Mouse (Mus musculus) embryo, embryonic 10 days (tissue): Measurements from ENCODE around the gene Abcb8.

Source experiments
- DNase-seq: peaks from one replicate; pipeline ENCODE4 v3.0.0-alpha.2; 2015; ENCODE audit warnings: low spot score

Gene Abcb8

DNA sequence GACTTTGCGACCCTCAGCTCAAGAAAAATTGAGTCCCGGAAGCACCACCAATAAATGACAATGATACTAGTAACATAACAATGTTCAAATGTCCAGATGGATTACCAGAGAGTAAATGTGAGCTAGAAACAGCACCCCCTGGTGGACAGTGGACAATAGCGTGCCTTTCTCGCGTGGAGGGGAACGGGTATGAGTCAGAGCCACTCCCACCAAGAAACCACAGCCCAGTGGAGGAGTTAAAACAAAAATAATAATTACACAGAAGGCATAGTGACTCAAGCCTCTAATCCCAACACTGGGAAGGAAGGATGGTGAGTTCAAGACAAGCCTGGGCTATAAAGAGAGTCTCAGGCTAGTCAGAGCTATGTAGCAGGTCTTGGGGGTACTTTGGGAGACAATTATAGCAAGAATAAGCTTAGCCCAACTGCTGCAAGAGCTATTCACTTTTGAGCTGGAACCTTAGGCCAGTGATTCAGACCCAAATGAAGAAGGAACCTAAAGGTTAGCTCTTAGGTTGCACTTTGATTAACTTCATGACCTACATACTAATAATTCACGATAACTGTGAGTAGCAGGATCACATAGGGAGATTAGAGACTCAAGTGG lies at the start of gene Abcb8:
Gene Abcb8 (plus strand): TSS at position 272 of the 606 bp plus-strand sequence.
- peak; percentile 89 for DNase-seq

- peak; percentile 90 for DNase-seq
These were observed 49.5 kb upstream of the Abcb8 start for GRCm38 (mm10) chr5:24343977-24344436.

GRCm38 (mm10) chr5:24344477-24345051 lies 48.9 kb upstream of the Abcb8 start:
- DNase-seq: no peak

DNA sequence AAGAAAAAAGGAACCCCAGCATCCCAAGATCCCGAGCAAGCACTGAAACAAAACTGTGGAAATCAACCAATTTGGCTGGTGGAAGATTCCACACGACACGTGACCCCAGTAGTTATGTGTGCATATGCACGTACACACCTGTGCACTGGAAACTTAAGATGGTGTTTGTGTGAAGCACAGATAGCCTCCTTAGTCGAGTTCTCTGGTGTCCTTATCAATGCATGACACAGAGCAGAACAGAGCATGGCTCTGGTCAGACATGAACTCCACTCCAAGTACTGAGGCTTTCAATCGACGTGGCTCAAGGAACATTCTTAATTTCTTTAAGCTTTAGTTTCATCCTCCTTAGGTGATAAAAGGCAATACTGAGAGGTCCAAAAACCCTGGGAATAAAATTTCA lies 47.1 kb upstream of the Abcb8 start:
- no peak for DNase-seq

- no peak for DNase-seq
These were observed 46.1 kb upstream of the Abcb8 start for GRCm38 (mm10) chr5:24347186-24347875.

DNA sequence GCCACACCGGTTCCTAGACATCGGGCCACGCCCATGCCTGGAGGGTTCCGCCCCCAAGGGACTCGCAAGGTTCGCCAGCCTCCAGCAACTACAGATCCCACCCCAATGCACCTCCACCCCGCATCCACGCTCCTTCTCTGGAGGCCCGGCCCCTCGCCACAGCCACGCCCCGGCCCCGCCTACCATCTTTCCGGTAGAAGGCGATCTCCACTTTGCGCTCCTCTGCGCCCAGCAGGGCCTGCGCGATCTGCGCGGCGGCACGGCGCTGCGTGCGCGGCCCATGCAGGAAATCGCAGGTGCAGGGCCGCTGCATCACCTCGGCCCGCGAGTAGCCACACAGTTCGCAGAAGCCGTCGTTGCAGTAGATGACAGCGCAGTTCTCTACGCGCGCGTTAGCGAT lies 45.3 kb upstream of the Abcb8 start:
- DNase-seq: peak; percentile 80

- DNase-seq: no peak
These were observed 44.9 kb upstream of the Abcb8 start for GRCm38 (mm10) chr5:24348546-24348945.

- no peak for DNase-seq
These were observed 43.4 kb upstream of the Abcb8 start for GRCm38 (mm10) chr5:24350073-24350472.

DNA sequence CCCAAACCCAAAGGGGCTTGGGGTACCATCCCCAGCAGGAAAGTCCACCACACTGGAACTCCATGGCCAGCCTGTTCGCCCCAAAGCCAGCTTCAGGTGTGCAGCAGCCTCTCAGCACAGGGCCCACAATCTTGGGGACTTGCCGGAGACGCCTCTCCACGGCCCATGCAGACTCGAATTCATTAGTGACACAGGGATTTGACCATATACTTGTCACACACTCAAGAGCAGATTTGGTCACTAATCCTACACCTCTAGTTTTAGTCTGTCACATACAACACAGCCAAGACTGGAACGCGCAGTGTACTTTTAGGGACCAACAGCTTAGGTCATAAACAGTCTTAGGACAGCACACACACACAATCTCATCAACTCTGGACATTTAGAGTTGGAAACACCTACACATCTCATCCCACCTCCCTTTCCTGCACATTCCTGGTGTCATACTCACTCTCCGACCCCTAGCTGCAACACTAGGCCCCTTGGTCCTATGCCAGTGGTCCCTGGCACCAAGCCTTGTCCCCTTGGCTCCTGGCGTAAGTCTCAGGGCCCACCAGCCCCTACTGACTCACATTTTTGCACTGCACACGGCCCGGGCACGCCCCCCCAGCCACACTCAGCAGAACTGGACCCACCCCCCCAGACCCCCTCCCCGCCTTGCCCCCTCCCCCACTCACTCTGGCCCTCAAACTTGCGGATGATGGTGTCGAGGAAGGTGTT lies 42.8 kb upstream of the Abcb8 start:
- no peak for DNase-seq

GRCm38 (mm10) chr5:24351278-24351677 lies 42.2 kb upstream of the Abcb8 start, which contains the start of gene Kcnh2:
Kcnh2 (minus strand) TSS chr5:24351604.
- no peak for DNase-seq

GRCm38 (mm10) chr5:24351701-24352171 lies 41.7 kb upstream of the Abcb8 start:
- peak; percentile 86 for DNase-seq

- DNase-seq: peak; percentile 84
These were observed 41.1 kb upstream of the Abcb8 start for GRCm38 (mm10) chr5:24352251-24352859.

DNA sequence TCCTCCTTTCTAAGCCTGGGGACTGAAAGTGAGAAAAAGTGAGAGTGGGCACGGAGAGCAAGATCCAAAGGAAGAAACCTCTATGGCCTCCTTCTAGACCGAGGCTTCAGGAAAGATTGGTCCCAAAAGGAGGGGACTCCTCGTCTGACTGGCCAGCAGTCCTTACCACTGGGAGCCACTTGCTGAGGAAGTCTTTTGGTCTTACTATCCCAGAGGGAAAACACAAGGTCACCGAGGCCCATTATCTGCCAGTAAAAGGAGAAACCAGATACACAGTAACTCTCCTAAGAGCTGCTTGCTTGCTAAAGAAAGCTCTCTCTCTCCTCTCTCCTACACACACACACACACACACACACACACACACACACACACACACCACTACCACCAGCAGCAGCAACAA lies 40.1 kb upstream of the Abcb8 start:
- no peak for DNase-seq

DNA sequence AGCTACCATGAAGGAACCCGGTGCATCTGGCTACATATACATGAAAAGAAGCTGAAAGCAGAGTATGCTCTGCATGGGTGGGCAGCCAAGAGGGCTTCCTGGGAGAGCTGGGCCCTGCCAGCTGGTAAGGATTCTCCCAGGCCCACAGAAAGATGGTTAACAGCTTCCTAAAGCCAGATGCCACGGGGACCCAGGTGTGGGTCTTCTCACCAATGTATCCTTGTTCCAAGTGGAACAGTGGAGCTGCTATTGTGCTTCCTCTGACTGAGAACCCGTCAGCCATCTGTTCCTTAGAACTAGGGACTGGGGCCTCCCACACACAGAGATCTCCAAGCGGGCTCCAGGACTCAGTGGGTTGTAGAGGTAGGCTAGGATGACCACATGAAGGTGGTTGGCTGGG lies 36.7 kb upstream of the Abcb8 start:
- no peak for DNase-seq

DNA sequence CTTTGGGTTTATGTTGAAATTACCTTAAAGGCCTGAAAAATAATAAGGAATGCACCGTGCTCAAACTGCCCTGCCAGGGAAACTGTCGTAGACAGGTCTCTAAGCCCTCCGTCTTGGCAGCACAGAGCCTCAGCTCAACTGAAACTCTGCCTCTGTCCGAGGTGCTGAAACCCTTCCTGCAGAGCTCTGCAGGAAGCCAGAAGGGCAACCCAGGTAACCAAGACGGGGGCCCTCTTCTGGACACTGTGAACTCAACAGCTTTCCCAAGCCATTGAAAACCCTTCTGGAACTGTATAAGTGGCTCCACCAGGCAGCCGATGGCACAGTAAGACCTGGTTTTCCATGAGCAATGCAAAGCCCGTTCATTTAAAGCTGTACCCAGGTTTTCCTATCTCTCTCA lies 36.0 kb upstream of the Abcb8 start:
- DNase-seq: peak; percentile 96

GRCm38 (mm10) chr5:24360792-24361454 lies 32.5 kb upstream of the Abcb8 start:
- DNase-seq: peak; percentile 89

GRCm38 (mm10) chr5:24363467-24363866 lies 30.0 kb upstream of the Abcb8 start:
- no peak for DNase-seq

DNA sequence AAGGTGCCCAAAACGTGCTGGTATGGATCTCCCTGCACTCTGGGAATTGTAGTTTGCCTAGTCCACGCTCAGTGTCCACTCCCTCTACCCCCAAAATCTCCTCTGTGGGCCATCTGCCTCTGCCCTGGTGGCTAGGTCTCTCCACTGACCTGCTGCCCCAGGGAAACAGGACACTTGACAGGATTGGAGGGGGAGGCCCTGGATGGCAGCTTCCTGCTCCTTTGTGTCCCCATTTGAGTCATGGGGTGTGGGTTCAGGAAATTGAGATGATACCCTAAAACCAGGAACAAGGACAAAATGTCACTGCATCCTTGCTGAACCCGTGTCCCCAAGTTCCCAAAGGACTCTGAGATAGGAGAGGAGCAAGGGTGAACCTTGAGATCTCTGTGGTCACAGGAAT lies 29.4 kb upstream of the Abcb8 start:
- no peak for DNase-seq

DNA sequence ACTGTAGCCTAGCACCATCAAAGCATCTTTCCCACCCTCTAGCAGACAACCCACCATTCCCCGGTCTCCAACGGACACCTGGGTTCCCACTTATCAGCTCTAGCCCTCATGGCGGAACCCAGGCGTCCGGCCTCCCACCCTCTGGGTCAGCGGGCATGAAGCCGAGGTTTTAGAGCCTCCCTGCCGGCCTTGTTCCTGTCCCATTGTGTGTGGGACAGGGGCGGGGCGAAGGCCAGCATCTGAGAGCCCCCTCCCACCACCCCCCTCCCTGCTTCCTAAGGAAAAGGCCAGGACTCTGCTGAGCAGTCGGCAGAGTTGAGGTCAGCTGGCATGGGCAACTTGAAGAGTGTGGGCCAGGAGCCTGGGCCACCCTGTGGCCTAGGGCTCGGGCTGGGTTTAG lies 29.0 kb upstream of the Abcb8 start, which contains the start of gene Nos3:
Gene Nos3 (plus strand): TSS at position 303 of the 400 bp plus-strand sequence.
- DNase-seq: no peak

DNA sequence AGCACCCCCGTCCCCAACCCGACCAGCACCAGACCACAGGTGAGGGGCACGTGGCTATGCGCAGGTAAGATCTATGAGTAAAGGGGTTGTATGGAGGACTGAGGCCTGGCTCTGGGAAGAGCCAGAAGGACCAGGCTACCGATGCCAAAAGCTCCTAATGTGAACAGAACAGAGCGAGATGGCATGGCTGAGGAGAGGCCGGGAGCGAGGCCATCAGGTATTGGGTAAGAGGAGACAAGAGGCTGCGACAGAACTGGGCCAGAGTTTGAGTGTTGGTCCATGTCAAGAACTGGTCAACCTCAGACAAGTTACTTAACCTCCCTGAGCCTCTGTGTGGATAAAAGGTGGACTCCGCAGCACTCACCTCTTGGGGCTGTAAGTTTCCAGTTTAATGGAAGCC lies 28.5 kb upstream of the Abcb8 start:
- no peak for DNase-seq

DNA sequence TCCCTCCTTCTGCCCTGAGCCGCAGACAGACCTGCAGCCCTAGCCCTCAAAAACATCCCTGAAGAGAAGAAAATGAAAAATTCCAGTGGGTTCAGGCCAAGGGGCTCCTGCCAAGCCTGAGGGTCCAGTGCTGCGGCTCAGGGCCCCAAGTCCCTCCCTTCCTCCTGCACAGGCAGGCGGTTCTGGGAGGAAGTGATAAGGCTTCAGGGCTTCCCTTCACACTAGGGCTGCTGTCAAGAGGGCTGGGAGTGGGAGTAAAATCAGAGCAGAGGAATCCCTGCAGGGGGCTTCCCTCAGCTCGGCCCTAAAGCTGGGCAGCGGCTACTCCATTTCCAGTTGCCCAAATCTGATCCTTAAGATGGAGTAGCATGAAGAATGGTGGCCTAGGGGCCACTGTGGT lies 27.9 kb upstream of the Abcb8 start:
- DNase-seq: no peak
